Mouse (Mus musculus) kidney, postnatal 4 days (tissue): Measurements from ENCODE around the gene Sox9.

Experiments used
- DNase-seq, 2 experiments: peaks; one replicate each; pipeline ENCODE4 v3.0.0; 2021; ENCODE audit warnings: mixed read lengths in 2 of 2

Gene Sox9

DNA sequence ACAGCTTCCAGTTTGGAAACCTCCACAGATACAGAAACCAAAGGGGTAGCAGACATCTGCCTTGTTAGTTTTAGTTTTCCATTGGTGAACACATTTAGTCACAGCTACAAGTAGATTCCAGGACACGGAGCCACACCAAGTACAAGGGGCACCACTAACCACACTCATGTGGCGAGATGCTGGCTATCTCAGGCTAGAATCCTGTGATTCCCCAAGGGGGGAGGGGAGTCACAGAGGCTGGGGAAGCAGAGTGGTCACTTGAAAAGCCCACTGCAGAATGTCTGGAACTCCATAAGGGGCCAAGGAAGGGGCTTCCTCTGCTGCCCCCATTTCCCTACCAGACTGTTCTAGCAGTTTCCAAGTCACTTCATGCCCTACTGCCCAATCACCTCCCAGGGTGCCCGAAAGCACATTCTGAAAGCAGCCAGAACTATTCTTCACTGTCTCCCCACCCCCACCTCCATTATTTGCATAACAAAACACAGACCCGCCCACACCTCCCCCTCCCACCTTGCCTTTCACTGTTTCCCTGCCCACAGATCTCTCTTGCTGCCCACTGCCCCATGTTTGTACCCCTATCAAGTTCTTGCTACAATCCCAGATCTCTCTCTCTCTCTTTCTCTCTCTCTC, 19.3 kb downstream of the Sox9 start:
- DNase-seq, result peak in 1 of 2 experiments; percentile 15

DNA sequence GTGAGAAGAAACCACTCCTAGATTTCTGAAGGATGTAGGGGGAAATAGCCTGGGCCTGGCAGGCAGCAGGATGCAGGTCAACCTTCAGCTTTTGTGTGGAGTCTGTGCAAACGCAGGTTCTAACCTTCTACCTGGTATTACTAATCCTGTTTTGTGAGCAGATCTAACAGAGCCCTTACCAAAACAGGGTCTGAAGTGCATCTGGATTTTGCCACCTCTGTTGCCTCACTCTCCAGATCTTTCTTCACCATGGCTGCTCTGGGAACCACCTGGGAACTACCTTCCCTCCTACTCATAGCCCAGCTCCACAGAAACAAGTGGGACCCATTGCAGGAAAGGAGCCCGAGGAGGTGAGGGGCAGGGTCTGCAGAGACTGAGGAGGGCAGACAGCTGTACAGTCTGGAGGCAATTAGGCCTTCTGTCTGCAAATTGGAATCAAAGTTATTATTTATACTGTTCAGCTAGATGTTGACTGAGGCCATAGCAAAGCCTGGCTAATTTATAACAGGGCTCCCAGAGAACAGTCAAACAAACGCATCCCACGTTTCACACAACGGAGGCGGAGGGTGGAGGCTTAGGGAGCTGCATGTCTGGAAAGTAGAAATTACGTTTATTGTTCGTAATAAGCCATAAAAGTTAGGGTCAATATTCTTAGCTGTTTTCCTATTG, 25.9 kb downstream of the Sox9 start:
- DNase-seq, result no peak

DNA sequence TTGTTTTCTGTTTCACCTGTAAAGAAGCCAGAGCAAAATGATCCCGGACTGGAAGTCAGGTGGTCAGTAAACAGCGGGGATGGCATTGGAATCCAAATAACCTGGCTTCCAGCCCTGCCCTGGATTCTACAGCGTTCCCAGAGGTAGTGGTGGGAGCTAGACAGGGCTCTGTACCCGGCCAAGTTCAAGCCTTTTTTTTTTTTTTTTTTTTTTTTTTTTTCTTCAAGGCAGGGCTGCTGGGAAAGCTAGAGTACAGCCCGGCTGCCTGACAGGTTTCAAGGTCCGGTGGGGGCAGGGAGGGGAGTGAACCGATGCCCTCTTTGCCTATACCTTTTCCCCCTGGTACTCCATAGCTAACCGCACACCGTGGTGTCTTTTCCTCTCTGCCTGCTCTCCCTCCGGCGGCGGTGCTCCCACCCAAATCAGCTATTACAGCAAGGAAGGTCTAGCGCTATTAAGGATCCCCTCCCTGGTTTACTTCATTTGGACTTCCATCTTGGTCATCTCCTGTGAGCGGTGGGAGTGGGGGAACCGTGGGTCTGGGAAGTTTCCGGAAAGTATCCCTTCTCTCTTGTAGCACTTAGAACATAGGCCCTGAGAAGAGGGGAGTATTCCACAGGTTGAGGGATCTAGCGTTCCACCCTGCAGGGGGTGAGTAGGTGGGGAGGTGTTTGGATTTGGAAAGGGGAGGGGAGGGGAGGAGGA, 28.6 kb downstream of the Sox9 start:
- peak; percentile 48 to 65 for DNase-seq

DNA sequence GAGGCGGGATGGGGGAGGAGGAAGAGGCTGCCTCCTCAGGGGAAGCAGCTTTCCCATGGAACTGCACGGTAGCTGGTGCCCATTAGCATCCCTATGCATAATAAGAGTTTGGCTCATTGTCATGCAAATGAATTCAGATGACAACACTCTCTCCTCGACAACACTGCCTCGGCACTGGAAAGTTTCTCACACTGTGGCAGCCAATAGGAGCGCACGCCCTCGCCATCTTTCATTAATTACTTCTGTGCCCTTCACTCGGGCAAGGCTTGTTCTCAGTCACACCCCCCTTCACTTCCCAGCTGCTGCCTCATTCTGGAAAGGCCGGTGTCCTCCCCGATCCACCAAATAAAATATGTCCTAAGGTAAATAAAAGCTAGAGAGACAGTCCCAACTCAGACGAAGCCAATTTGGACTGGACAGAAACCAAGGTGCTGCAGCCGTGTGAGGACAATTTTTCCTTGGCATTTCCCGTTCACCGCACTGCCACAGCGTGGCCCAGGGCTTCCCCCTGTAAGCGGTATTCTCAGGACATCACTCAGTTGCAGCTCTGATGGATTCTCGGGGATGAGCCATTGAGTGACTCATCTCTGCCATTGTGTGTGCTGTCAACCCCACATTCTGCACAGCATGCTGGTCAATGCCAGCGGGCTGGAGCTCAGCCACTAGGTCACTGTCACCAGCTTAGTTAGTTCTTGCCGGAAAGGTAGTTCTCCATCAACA, 29.3 kb downstream of the Sox9 start:
- peak; percentile 46 to 55 for DNase-seq

DNA sequence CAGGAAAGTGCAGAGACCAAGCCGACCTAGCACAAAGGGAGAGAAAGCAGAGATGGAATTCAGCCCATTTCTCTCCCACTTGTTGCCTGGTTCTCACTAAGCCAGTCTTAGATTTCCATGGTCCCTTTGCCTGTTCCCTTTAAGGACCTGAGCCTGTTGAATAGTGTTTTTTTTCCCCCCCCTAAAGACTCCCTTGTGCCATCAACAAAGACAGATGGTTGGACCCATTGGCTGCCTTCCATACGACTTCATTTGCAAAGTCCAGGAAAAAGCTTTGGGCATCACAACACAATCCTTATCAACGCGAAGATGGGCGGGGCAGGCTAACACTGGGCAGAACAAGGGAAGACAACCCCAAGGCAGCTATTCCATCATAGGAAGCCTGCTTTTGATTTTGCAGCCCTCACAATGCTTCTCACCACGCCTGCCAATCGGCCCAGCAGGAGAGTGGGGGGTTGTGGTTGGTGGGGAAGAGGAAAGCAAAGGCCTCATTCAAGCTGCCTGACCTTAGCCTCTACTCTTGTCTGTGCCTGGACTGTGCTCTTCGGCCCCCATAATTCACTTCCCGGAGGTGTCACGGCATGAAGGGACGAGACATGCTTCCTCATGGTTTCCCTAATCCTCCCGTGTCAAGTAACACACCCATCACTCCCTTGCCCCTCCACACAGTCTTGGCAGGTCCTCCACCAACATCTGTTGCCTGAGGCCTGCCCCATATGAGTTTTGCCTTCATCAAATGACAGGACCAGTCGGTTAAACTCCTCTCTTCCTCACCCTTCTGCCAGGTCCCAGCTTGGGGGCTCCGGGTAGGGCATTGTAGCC, 36.0 kb downstream of the Sox9 start:
- no peak for DNase-seq

DNA sequence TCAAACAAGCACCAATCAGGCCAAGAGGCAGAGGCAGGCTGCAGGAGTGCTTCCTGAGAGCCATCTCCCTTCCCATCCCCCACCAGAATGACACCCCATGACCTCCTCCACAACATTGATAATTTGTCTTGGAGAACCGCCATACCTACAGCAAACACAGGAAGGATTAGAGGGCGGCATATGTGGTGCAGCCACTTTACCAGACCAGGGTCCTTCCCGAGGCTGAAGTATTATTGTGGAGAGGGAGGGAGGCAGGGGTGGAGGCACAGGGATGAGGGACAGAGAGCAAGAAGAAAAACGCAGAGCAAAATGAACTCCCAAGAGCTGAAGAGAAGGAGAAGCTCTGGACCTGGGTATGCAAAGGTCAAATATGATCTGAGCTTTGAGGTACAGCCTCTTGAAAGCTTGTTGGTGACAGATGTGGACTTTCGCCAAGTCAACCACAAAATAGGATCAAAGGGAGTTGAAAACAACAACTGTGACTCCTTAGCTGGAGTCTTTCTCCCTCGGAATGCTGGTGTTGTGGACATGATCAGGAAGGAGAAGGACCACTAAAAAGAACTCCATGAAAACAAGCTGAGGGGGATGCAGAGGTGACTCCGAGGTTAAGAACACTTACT, 36.7 kb downstream of the Sox9 start:
- DNase-seq, result no peak

DNA sequence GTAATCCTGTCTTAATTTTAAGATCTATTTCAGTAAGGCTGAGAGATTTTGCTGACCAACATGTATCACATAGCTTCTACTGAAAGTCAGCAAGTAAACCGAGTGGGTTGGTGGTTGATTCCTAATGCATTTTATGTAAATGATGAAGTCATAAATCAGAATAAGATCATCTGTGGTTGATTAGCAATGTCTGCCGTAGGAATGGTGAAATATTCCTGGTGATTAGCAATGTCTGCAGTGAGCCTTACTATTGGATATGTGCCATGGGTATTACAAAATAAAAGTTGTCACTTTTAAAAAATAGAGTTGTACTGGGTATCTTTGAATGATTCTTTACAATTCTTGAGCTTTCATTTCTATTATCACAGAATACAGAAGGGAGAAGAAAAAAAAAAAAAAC, 39.5 kb downstream of the Sox9 start:
- DNase-seq, result no peak

DNA sequence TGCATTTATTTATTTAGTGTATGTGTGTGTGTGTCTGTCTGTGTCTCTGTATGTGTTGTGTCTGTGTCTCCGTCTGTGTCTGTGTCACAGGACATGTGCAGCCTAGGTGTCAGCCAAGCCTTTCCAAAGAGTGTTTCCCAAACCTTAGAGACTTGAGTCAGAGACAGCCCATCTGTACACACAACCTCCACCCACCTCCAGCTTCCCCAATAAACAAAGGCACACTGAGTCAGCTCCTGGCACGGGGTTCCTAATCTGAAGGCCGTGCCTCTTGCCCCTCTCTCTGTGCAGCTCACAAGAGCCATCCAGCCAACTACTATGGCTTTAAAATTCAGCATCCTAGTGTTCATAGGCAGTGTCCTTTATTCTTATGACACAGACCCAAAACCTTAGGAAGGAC, 42.1 kb downstream of the Sox9 start:
- DNase-seq, result no peak

DNA sequence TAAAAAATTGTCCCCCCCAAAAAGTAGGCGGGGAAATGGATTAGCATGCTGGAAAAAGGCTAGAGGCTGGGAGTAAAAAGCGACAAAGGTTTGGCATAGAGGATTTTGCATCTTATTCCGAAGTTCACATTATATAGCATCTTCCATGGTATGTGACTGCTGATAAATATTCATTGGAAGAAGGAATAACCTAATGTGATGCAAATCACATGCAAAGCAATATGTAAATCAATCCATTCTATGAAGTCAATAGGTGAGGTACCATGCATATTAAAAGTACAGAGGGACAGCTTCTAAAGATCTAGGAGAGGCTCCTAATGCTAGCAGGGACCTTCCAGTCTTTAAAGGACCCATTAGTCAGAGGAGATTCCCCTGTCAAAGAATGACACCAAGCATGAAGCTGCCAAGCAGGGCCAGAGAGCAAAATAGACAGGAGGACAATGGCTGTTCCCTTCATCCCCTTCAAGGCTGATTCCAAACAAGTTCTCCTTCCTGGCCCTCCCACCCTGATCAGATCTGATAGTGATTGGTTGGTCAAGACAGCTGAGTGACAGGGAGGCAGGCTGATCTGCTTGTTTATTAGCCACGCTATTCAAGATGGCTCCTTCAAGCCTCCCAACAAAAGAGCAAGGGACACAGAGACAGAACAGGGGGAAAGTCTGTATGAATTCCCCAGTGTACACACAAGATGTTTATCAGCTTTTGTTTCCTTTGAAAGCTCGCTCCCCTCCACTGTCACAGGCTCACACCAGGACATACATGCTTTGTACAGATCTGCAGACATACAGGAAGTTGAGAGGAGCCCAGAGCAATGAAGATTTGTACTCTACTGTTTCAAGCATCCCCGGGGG, 44.4 kb downstream of the Sox9 start:
- DNase-seq, result no peak

DNA sequence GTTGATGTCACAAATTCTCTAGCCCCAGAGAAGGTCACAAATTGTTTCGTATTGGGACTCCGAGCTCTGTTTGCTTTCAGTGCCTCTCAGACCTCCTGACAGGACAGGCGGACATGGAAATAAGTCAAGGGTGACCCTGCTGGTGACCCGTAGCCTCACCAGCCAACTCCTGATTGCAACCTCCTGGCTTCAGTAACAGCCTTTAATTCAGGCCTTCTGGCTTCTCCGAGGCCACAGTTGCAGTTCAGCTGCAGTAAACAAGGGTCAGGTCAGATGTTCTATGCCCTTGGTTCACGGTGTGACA, 45.0 kb downstream of the Sox9 start:
- DNase-seq, result no peak

DNA sequence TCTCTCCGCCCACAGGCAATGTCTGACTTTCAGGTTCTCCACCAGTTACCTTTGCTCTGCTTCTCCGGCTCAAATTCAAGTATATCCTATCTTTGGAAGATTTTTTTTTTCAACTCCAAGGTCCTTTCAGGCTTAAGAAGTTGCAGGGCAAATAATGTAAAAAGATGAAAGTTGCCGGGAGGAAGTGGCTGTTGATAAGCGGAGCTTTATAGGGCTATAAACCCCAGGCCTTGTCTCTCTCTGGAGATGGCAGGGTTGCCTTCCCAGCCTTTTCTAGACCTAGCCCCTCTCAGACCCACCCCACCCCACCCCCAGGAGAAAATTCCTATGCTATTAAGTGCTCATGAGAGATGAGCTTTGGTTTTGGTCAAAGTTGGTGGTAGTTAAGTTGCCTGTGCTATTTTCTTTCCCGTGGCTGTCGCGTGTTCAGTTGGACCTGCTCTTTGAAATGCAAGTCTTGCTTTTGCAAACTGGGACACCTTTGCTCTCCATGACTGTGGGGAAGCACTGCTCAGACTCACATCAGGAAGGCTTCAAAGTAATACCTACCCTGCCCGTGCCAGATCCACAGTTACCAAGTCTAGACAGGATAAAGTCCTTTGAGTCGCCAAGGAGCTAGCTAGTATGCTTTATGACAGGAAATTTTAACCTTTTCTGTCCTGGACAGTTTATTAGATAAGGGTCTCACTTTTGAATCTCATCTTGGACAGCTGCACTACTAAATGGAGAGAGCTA, 46.7 kb downstream of the Sox9 start:
- DNase-seq, result no peak

DNA sequence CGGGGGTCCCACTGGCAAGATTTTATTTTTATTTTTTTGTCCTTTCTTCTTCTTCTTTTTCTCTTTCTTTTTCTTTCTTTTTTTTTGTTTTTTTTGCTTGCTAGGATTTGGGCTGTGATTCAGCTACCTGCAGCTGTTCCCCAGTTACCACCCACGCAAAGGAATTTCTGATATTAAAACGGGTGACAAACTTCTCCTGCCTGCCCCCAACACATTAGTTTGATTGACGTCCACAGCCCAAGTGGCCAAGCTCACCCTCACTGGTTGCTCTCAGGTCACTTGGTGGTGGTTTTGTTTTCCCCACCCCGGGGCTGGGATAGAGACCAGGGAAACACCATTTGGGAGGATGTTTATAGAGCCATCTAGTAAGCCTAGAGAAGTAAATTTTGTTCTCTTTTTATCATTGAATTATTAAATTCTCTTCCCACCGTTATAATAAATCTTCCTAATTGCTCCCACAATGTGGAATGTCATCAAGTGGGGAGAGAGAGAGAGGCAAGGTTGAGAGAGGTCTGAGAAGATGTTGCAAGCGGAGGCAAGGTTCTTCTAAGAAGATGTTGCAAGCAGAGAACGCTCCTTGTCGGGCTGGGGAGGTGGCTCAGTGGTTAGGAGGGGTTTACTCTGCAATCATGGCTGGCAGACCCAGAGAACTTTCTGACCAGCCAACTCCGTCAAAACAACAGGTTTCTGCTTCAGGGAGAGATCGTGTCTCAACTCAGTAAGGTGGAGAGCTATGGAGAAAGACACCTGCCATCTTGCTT, 52.4 kb downstream of the Sox9 start:
- no peak for DNase-seq

DNA sequence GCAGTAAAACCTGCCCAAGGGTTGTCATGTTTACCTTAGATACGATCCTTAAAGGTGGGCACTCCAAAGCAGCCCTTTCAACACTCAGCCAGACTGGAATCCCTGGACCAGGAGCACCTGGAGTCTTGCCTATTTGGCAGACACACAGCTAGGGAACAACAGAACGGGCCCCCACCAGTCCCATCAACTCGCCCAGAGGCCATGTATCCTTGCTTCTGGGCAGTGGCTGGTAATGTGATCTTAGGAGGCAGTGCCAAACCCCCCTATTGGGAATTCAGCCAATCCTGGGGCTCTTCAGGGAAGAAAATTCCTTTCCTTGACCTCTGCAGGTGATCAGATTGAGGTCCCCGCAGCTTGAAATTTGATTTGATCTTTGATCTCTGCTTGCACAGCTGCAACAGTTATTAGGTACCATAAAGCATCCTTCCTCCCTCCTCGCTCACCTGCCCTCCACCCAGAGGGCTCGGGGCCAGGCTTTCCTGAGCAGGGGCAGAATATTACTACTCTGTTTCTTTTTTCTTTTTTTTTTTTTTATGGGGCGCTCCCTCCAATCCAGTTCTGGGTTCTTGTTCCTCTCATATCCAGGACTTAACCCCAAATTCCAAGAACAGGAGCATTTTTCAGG, 53.6 kb downstream of the Sox9 start:
- no peak for DNase-seq
